Mouse (Mus musculus) ovary, postnatal 36 days (tissue): ENCODE data around the gene Lmtk3.
A peak's percentile ranks its signal among the peaks of the same experiment; 100 is the strongest.

Experiments used
- DNase-seq: peaks from one replicate; pipeline ENCODE4 v3.0.0; 2022; ENCODE audit warnings: low spot score, mixed read lengths

Lmtk3 gene

DNA sequence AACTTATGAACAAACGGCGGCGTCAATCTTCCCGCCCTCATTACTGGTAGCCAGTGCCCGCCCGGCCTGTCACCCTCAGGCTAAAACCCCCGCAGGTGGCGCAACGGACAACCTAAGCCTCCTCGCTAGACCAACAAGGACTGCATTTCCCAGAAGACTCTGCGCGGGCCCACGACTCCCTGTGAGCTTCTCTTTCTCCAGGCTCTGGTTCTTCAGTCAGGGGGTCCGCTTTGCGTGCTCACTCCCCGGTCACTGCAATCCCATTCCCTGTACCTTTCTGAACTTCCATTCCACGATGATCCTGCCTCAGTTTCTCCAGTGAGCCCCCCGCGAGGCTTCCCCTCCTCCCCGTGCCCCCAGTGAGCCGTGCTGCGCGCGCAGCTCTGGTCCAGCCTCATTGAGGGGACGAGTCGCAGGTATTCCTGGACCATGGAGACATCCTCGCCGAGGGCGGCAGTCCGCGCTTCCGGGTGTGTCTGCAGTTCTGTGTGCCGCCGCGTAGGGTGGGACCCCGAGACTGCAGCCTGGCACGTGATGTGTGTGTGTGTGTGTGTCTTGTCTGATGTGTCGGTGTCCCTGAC, at the start of gene Lmtk3:
Gene Lmtk3, plus strand, starts transcription at position 228 of the 581 bp plus-strand sequence.
- peak; percentile 67 for DNase-seq

DNA sequence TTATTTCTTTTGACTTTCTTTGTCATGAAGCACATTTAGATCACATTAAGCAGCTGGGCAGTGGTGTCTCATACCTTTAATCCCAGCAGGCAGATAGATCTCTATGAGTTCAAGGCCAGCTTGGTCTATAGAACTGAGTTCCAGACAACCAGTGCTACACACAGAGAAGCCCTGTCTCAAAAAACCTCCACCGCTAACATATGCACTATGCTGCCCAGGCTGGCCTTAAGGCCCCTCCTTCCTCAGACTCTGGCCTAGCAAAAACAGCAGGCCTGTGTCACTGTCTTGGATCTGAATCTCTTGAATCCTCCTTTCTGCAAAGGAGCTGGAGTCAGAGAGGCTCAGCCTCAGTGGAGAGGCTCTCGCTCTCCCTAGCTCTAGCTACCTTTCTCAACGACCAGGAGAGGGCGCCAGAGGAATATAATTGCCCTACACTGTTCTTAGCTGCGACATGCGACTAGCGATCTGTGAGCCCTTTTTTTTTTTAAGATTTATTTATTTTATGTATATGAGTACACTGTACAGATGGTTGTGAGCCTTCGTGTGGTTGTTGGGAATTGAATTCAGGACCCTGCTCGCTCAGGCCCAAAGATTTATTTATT, 44.3 kb upstream of the Lmtk3 start:
- DNase-seq: peak; percentile 65

DNA sequence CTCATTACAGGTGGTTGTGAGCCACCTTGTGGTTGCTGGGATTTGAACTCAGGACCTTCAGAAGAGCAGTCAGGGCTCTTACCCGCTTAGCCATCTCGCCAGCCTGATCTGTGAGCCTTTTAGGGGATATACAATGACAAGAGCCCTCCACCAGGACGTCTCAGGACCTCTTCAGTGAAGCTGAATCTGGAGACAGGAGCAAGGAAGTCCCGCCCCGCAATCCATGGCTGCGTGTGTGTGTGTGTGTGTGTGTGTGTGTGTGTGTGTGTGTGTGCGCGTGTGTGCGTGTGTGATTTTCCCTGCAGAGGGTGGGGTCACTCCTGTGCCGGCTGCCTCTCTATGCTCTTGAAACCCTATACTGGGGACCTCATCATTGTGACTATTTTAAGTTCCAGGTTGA, 43.7 kb upstream of the Lmtk3 start:
- DNase-seq: no peak

DNA sequence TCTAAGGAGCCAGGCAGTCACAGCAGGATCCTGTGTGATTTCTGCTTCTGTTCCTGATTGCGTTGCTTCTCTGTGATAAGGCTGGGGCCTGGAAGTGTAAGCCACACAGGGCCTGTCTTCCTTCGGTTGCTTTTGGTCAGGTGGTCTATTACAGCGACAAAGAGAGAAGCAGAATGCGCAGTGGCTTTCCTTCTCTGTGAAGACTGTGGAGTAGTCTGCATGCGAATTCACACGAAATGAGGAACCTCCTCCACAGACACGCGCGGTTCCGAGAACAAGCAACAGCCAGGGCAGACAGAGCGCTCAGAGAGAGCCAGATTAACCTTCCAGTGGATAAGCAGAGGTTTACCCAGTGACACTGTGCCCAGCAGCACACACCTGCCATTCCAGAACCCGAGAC, 42.2 kb upstream of the Lmtk3 start:
- no peak for DNase-seq

DNA sequence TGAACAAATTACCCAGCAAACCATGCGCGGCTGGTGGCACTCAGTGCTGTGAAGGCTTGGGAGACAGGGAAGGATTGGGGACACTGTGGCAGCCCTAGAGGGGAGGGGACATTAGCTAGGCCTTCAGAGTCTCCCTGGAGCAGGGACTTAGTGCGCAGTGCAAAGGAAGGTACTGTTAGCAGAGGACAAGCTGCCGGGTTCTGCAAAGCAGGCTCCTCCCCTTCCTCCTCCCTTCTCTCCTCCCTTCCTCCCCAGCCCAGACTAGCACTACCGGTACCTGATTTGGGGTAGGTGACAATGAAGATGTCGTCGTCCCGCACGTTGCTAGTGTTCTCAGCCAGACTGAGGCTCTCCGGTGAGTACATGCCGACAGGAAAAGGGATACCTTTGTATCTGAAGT, 41.8 kb upstream of the Lmtk3 start:
- DNase-seq: no peak

DNA sequence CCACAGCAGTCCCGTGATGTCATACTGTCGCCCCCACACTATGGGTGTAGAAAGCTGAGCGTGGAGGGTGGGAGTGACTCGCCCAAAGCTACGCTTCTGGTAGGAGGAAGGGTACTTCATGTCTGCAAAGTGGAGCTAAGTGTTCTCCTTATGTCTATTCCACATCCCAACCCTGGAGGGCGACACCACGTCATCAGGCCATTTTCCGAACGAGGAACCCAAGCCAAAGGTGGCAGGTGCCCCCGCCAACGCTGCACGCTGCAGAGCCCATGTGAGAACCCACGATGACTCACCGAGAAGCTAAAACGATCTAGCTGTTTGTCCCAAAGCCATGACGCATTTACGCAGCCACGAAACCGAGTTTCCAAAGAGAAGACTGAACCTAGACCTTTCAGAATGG, 41.2 kb upstream of the Lmtk3 start:
- DNase-seq: no peak

DNA sequence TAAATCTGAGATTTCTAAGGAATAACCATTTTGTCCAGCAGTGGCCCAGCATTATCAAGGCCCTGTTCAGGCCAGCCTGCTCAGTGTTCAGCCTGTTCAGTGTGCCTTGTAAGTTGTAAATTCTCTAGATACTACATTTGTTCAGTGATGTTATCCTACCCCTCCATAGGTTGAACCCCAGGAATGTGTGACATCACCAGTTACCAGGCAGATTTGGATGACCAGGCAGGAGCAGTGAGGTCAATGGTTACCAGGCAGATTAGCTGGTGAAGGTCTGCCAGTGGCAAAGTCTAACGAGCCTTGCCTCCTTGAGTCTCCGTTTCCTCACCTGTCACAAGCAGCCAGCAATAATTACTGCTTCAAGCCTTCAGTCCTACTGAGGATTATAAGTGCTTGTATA, 39.2 kb upstream of the Lmtk3 start:
- no peak for DNase-seq

DNA sequence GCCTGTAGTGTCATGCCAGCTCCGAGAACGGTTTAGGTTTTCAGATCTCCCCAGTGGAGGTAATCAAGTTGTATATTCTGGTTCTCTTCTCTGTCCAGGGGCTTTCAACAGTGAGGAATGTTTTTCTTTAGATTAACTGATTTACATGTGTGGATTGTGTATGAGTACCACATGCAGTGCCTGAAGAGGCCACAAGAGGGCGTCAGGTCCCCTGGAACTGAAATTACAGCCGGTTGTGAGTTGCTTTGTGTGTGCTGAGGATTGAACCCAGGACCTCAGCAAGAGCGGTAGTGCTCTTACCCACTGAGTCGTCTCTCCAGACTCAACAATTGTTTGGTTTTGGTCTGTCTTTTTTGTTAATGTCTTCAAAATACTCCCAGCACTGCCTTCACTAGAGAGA, 37.0 kb upstream of the Lmtk3 start:
- DNase-seq: no peak

DNA sequence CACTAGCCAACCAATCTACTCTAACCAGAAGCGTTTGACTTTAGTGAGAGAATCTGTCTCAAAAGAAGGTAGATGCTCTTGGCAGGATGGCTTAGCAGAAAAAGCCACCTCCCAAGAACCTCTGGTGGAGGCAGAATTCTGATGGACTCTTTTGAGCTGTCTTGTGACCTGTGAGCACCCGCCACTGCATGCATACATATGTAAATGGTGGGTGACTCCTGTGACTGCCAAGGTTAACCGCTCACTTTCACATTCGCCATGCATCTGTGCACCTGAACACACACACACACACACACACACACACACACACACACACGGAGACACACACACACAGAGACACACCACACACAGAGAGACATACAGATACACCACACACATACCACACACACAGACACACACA, 36.1 kb upstream of the Lmtk3 start:
- DNase-seq: no peak

DNA sequence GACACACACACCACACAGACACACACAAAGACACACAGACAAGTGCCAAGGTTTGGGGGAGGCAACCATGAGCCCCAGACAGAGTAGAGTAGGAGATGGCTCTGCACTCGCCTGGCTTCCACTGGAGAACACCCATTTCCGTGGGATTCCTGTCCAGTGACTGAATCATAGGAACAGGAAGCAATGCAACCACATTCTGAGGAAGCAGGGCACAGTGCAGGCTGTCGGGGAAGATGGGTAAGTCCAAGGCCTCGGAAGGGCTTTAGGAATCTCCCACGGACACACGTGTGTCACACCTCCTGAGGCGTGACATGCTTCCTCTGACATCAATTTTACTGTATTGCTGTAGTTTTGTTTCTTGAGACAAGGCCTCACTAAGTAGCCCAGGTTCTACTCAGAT, 35.4 kb upstream of the Lmtk3 start:
- DNase-seq: no peak

DNA sequence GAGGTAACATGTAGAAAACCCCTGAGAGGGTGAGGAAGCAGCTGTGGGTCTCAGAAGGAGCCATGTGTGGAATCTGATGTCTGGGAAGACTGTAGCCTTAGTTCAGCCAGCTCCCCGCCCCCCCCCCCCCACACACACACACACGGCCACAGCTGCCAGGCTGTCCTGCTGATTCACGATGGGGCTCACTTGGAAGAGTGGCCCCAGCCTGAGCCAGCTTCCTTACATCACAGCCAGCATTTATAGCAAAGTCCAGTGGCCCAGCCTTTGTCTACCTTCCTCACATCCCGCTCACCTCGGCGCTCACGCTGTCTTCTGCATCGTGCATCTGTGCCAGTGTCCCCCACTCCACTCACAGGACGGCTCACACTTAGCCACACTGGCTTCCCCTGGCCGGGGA, 34.1 kb upstream of the Lmtk3 start:
- no peak for DNase-seq

DNA sequence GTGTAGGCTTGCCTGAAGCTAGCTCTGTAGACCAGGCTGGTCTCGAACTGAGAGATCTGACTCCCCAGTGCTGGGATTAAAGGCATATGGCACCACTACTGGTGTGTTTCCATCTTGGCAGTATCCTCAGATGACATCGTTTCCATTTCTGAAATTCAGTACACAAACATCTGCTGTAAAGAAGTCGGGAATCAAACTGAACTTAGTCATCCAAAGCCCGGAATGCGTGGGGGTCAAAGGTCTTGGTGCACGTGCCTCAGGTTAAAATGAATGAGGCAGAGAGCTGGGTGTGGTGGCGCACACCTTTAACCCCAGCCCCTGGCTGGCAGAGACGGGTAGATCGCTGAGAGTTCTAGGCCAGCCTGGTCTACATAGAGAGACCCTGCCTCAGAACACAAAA, 33.4 kb upstream of the Lmtk3 start:
- no peak for DNase-seq

DNA sequence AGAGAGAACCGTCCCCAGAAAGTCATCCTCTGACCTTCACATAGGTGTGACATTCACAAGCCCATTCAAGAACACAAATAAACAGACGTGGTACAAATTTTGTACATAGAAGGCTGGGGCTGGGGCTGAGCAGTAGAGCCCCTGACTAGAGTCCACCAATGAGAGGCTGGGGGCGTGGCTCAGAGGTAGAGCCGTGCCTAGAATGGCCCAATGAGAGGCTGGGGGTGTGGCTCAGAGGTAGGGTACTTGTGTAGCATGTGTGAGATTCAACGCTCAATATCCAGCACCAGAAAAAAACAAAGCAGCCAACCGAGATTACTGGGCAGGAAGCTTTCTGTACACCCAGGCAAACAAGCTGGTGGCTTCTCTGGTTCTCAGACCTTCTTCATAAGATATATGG, 27.8 kb upstream of the Lmtk3 start:
- no peak for DNase-seq

DNA sequence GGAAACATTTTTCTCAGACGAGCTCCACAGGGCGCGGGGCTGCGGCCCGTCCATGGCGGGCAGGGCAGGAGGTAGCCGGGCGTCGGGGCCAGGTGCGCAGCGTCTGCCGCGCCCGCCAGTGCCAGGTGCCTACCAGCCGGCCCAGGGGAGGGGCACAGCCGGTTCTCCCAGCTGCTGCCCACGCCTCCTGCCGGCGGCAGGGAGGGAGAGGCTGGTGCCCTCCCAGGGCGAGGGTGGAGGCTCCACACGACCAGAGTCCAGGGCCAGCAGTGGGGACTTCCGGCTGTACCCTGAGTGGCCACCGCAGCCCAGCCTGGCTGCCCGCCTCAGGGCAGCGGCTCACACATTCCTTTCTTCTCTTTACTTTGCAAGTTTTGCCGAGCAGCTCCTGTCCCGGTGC, 24.1 kb upstream of the Lmtk3 start:
- peak; percentile 36 for DNase-seq

DNA sequence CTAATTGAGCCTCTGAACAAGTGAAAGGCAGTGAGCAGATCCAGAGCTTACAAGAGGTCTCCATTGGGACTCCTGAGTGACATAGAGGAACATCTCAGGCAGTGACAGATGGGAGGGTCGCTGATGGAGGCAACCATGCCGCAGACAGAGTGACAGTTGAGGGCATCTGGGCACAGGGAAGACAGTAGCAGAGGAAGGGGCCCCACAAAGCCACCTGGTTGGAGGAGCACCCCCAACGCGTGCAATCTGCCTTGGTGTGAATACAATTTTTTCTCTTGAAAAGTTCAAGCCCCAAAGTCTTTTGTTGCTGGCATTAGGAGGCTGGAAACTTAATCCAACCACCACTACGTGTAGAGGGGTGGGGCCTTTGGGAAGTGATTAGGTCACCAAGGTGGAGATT, 23.4 kb upstream of the Lmtk3 start:
- no peak for DNase-seq

DNA sequence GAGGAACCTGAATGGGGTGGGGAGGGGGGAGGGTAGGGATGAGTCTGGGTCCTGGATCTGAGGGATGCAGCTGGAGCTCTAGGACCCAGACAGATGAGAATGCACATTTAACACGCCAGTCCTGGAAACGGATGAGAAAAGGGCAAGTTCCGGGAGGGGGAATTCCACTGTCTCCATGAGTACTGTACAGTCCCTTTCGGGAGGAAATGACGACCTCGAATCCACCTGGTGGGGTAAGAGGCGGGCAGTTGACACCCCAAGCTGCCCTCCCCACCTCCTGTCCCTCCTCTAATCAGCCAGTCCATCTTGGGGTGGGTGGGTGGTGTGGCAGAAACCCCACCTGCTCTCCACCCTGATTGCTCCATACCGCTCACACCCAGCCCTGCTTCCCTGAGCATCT, 17.5 kb upstream of the Lmtk3 start:
- no peak for DNase-seq

DNA sequence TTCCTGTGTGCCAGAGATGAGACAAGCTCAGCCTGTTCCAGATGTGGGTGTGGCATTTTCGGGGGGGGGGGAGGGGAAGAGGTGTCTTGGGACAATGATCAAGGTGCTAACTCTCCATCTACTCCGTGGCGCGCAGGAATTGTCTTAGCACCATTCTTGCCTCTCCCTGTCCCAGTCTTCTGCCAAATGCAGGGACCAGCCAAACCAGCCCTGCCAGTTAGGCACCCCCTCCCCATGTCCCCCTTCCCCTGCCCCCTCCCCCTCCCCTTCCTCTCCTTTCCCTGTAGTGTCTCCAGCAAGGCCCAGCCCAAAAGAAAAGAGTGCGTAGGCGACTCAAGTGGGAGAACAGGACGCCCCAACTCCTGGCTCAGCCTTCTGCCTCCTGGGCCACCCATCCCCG, 16.8 kb upstream of the Lmtk3 start:
- DNase-seq: no peak

DNA sequence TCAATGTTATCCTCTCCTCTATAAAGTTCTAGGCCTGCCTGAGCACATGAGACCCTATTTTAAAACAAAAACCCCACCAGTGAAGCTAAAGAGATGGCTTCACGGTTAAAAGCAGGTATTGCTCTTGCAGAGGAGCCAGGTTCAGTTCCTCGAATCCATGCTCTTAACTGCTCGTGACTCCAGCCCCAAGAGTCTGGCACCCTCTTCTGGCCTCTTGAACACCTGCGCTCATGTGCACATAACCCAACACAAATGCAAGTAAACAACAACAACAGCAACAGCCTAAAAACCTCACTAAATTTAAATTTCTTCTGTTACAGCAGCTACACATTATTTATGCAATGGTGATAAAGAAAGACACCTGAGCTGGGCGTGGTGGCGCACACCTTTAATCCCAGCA, 16.0 kb upstream of the Lmtk3 start:
- no peak for DNase-seq

DNA sequence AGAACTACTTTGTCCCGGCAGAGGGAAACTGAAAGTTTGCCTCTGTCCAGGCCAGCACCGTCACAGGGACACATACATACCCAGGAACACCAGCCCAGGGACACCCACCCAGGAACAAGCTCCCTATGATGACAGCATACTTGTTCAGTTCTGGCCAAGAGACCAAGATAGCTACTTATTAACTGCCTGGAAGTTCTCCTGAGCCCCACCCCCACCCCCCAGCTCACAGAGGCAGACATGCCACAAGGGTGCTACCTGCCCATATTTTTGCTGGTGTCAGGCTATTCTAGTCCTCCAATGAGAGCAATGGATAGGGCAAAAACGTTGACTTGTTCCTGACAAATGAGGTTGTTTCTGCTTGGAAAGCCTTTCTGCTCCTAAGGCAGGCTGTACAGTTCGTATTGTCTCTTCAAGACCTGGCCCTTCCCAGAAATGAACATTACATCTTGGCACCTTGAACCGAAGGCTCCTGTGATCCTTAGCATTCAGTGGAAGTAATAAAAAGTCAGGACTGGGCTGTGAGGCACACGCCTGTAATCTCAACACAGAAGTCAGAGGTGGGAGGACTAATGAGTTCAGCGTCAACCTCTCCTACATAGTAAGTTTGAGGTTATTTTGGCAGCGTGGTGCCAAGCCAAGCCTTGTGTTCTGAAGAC, 13.0 kb upstream of the Lmtk3 start:
- no peak for DNase-seq

DNA sequence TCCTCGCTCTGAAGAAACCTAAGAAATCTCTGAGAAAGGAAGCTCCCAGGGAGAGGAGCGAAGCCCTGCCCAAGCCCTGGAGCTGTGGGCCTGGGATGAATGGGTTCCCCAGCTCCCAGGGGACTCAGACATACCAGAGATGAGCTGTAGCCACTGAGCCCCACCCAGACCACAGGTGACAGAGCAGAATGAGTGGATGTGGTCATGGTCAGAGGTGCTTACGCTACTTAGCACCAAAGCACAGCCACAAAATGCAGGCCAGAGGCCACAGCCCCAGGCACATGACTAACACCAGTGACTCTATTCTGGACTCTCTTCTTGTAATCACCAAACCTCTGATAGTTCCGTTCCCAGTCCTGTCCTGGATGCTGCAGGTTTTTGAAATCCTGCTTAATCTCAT, 12.4 kb upstream of the Lmtk3 start:
- no peak for DNase-seq

DNA sequence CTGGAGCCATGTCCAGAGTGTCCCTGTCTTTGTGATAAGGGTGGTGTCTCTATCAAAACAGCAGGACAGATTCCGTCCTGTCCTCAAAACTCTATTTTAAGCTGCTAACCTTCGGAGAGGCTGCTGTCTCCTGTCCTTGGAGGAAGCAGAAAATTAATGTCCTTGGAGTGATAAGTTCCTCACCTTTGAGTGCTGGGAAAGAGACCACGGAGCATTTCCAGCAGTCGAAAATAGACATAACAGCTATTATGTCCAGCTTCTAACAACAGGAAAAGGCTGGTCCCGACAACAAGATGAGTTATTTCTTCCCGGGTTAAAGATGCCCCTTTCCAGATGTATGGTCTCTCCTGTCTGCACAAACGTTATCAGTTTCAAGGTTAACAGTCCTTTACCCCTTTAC, 8.3 kb upstream of the Lmtk3 start:
- DNase-seq: no peak

DNA sequence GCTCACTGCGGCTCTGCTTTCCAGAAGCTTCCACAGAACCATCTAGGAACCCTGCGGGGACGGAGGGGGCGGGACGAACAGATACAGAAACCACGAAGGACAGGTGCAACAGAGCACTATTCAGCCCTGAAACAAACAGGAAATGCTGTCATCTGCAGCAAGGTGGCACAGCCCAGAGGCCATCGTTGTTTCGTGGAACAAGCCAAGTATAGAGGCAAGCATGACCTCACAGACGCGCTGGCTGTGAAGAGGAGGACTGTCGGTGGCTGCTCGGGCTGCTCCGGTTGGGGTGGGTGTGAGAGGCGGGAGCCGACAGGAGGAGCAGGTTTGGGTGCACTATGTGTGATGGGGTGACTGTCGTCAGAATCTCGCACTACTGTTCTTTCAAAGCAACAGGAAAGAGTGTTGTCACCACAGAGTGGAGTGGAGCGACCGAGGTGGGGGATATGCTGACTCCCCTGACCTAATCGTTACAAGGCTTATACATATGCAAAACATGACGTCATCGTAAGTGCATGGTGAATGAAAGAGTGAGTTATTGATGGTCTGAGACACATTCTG, 4.4 kb upstream of the Lmtk3 start:
- DNase-seq: no peak

DNA sequence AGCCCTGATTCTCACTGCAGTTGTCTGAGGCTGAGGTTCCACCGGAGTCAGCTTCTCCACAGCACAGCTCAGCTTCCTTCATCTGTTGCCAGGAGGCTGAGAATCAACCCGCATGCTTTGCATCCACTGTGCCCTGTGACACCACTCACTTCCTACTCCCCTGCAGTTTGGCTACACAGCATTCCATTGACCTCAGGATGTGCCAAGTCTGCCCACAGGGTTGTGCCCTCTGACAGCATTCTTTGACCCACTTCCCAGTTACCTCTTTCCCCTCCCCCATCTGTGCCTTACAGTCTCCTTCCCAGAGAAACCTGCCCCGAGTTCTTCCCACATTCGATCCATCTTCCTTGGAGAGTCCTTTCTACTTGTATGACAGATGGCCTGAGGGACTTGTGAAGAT, 1.3 kb upstream of the Lmtk3 start:
- DNase-seq: no peak
